Mouse (Mus musculus) common myeloid progenitor, adult 5-6 weeks (primary cell): ENCODE data around the gene Dnaic1. TPM values are rescaled to one million over a fixed set of nuclear protein-coding genes. Genes with fewer than 3 reads are reported as not detected.
"Not testable (repeated sequence)": the region's sequence is repeated elsewhere in the genome, so short reads cannot be mapped to it uniquely, and the experiment has no call there.

Source experiments
- ATAC-seq: replicated peaks from 2 replicates; pipeline ENCODE4 v1.8.0; 2016; ENCODE audit warnings: low read depth, mild to moderate bottlenecking, moderate TSS enrichment, inconsistent platforms; ENCODE audit not compliant: poor library complexity, severe bottlenecking
- total RNA-seq: library from RNA; stranded (forward); fragments of 200-1000, 187-1606 nt; gene quantifications from 2 replicates; pipeline ENCODE4 v1.2.3, GENCODE M21; 2017

The Dnaic1 gene
- total RNA-seq, 1 experiment from 2014 or later, result not detected

GRCm38 (mm10) chr4:41660851-41661430 lies 91.4 kb downstream of the Dnaic1 start:
- ATAC-seq, result no peak

- ATAC-seq, result no peak
Observed at GRCm38 (mm10) chr4:41662723-41663122, 93.1 kb downstream of the Dnaic1 start.

- ATAC-seq, result no peak
Observed at GRCm38 (mm10) chr4:41663614-41664013, 94.0 kb downstream of the Dnaic1 start.

GRCm38 (mm10) chr4:41664533-41664932 lies 95.0 kb downstream of the Dnaic1 start:
- no peak for ATAC-seq

GRCm38 (mm10) chr4:41665009-41665675 lies 95.6 kb downstream of the Dnaic1 start:
- no peak for ATAC-seq

GRCm38 (mm10) chr4:41666646-41667045 lies 97.1 kb downstream of the Dnaic1 start:
- ATAC-seq, result no peak

- no peak for ATAC-seq
Observed at GRCm38 (mm10) chr4:41670836-41671235, 101.3 kb downstream of the Dnaic1 start.

GRCm38 (mm10) chr4:41671500-41671899 lies 101.9 kb downstream of the Dnaic1 start:
- no peak for ATAC-seq

GRCm38 (mm10) chr4:41671963-41672480 lies 102.4 kb downstream of the Dnaic1 start:
- no peak for ATAC-seq

- ATAC-seq, result no peak
Observed at GRCm38 (mm10) chr4:41672522-41672963, 103.0 kb downstream of the Dnaic1 start.

- ATAC-seq, result no peak
Observed at GRCm38 (mm10) chr4:41673186-41673585, 103.6 kb downstream of the Dnaic1 start.

GRCm38 (mm10) chr4:41676248-41677005 lies 106.9 kb downstream of the Dnaic1 start:
- ATAC-seq, result 0 out of 2 replicates have a peak, but pooled peaks have one; percentile 19

- ATAC-seq, result no peak
Observed at GRCm38 (mm10) chr4:41677006-41677629, 107.5 kb downstream of the Dnaic1 start.

GRCm38 (mm10) chr4:41678863-41679262 lies 109.3 kb downstream of the Dnaic1 start:
- no peak for ATAC-seq

GRCm38 (mm10) chr4:41679291-41679690 lies 109.7 kb downstream of the Dnaic1 start:
- no peak for ATAC-seq

GRCm38 (mm10) chr4:41681176-41681575 lies 111.6 kb downstream of the Dnaic1 start:
- ATAC-seq, result no peak

GRCm38 (mm10) chr4:41681947-41682346 lies 112.4 kb downstream of the Dnaic1 start:
- no peak for ATAC-seq

- ATAC-seq, result no peak
Observed at GRCm38 (mm10) chr4:41682789-41683188, 113.2 kb downstream of the Dnaic1 start.

- not testable (repeated sequence) for ATAC-seq
Observed at GRCm38 (mm10) chr4:41683303-41683702, 113.7 kb downstream of the Dnaic1 start.
